Mouse (Mus musculus): ENCODE results near the gene Olfr767. TPM values are rescaled to one million over a fixed set of nuclear protein-coding genes. Genes with fewer than 3 reads are reported as not detected.
"Not testable (repeated sequence)": the region's sequence is repeated elsewhere in the genome, so short reads cannot be mapped to it uniquely, and the experiment has no call there.

Olfr767 gene
- 0.04 TPM in 1 of 2 replicates, not detected in the other for polyA plus RNA-seq (2015; fragmentation: Nextera tagmentation; extraction: Ambion mirVana)

DNA sequence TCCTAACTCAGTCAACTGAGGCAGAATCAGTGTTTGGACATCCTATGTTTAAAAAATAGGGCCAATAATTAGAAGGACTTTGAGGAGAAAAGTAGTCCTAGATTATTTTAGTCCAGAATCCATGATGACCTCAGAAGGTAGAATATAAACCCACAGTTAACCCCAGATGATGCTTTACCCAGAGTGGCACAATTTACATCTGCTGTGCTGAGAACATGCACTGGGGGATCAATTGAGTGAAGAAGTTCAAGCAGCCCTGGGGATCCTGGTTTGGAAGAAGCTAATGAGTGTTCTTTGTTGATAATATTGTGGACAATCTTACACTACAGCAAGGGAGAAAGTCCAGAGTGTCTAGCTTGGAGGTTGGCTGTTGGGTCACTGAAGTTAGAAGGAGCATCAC is at the start of gene Olfr767:
Gene Olfr767, minus strand, starts transcription at position 101 of the 400 bp plus-strand sequence.
- ATAC-seq (ENCODE audit: low FRiP score, low read depth); H3K9ac ChIP-seq; H3K36me3 ChIP-seq; H3K27me3 ChIP-seq; H3K4me1 ChIP-seq; H3K9me3 ChIP-seq; H3K27ac ChIP-seq; H3K4me3 ChIP-seq; H3K4me2 ChIP-seq (replicated peaks): not testable (repeated sequence)

DNA sequence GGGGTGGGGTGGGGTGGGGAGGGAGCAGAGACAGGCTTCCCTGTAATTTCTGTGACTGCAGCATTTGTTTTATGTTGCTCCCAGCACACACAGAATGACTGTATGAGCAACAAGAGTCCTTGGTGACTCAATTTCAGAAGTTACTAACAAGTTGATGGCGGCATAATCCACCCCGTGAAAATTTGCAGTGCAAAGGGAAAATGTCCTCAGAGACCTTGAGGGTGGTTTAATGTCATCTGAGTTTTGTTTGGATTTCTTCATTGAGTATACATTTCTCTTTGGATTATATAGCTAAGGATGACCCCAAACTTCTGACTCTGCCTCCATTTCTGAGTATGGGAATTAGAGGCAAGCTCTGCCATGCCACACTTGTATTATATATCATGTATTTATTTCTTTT is 35.1 kb upstream of the Olfr767 start, which contains the start of gene Olfr769:
Gene Olfr769, minus strand, starts transcription at position 101 of the 400 bp plus-strand sequence.
- 83% methylated on average over 2 of the region's 2 CpGs for WGBS
- no peak for ATAC-seq (ENCODE audit: low FRiP score, low read depth)

DNA sequence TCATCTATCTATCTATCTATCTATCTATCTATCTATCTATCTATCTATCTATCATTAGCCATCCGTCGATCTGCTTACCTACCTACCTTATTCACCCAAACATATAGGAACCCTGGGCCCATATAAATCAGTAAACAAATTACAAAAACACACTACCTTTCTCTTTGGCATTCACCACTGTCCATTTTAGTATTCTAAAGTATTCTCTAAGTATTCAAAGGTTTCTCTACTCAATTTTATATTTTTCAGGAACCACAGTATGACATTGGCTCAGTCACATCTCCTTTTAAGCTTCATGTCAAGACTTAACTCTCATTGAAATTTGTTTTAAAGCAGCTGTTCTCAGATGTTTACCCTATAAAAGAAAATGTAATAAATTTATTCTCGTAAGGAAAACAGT is 32.4 kb upstream of the Olfr767 start:
- Histone ChIP-seq H3K9ac (no peak overlapping the region), H3K4me2 (replicated peaks) (no peak overlapping the region), H3K27me3 (no peaks in the 10 kb centered on the region), H3K9me3 (no peaks in the 10 kb centered on the region), H3K4me3 (no peak overlapping the region), H3K4me1 (no peaks in the 10 kb centered on the region), H3K36me3 (no peaks in the 10 kb centered on the region), H3K27ac (no peak overlapping the region)
- WGBS = 92% methylated on average over 3 of the region's 3 CpGs
- ATAC-seq (ENCODE audit: low FRiP score, low read depth) = no peak

More for the DNA sequence above, 35.1 kb upstream of the Olfr767 start, which contains the start of gene Olfr769:
- no peak within 1 kb of the TSS for H3K27ac ChIP-seq
- no peaks in the 10 kb centered on the region for H3K9me3 ChIP-seq
- H3K36me3 ChIP-seq = no peaks in the 10 kb centered on the region
- H3K4me1 ChIP-seq = no peaks in the 10 kb centered on the region
- no peaks in the 10 kb centered on the region for H3K27me3 ChIP-seq
- H3K4me2 ChIP-seq (replicated peaks) = no peak within 1 kb of the TSS
- H3K9ac ChIP-seq = no peak within 1 kb of the TSS
- H3K4me3 ChIP-seq = no peak within 1 kb of the TSS

DNA sequence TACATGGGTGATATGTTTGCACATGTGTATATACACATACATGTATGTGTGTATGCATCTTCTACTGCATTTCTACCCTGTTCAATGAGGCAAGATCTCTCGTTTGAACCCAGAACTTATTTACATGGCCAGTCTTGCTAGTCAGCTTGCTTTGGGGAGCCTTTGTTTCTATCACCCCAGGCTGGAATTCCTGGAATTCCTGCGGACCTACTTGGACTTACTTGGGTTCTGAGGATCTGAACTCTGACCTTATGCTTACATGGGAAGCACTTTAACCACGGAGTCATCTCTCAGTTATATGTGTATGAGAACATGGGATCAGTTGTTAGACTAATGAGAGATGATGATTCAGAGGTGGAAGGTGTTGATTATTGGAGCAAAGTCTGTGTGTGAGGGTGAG is 18.5 kb upstream of the Olfr767 start:
- H3K36me3 ChIP-seq = no peaks in the 10 kb centered on the region

GRCm38 (mm10) chr10:129099275-129099674 is 16.6 kb upstream of the Olfr767 start, which contains the start of gene Olfr768:
Olfr768 (minus strand) TSS chr10:129099375.
- no peak within 1 kb of the TSS for H3K4me2 ChIP-seq (replicated peaks)
- no peak within 1 kb of the TSS for H3K27ac ChIP-seq
- H3K4me3 ChIP-seq = no peak within 1 kb of the TSS
- no peak within 1 kb of the TSS for H3K9ac ChIP-seq
- no peak for ATAC-seq (ENCODE audit: low FRiP score, low read depth)
- no peaks in the 10 kb centered on the region for H3K4me1 ChIP-seq
- no peaks in the 10 kb centered on the region for H3K36me3 ChIP-seq
- 81% methylated on average over 1 of the region's 1 CpGs for WGBS
- no peaks in the 10 kb centered on the region for H3K27me3 ChIP-seq
- H3K9me3 ChIP-seq = no peaks in the 10 kb centered on the region

More for the DNA sequence above, 18.5 kb upstream of the Olfr767 start:
- H3K27me3 ChIP-seq = no peaks in the 10 kb centered on the region
- H3K9me3 ChIP-seq = no peaks in the 10 kb centered on the region
- no peak overlapping the region for H3K9ac ChIP-seq
- no peak overlapping the region for H3K4me2 ChIP-seq (replicated peaks)
- H3K4me3 ChIP-seq = no peak overlapping the region
- no peak for ATAC-seq (ENCODE audit: low FRiP score, low read depth)
- H3K27ac ChIP-seq = no peak overlapping the region
- H3K4me1 ChIP-seq = no peaks in the 10 kb centered on the region
- 42% methylated on average over 3 of the region's 3 CpGs for WGBS

GRCm38 (mm10) chr10:129068877-129069276 is 13.8 kb downstream of the Olfr767 start, which contains the start of gene Olfr766-ps1:
Olfr766-ps1 (minus strand) TSS chr10:129068977.
- no peaks in the 10 kb centered on the region for H3K9me3 ChIP-seq
- H3K27ac ChIP-seq = no peak within 1 kb of the TSS
- H3K4me3 ChIP-seq = no peak within 1 kb of the TSS
- no peaks in the 10 kb centered on the region for H3K27me3 ChIP-seq
- H3K4me1 ChIP-seq = no peaks in the 10 kb centered on the region
- ATAC-seq (ENCODE audit: low FRiP score, low read depth) = no peak
- no peaks in the 10 kb centered on the region for H3K36me3 ChIP-seq
- H3K4me2 ChIP-seq (replicated peaks) = no peak within 1 kb of the TSS
- 84% methylated on average over 2 of the region's 2 CpGs for WGBS
- no peak within 1 kb of the TSS for H3K9ac ChIP-seq

GRCm38 (mm10) chr10:129049898-129050297 is 32.8 kb downstream of the Olfr767 start, which contains the start of gene Olfr765:
Olfr765 (minus strand) TSS chr10:129049998.
- not testable (repeated sequence) for H3K36me3 ChIP-seq; H3K4me3 ChIP-seq; H3K9me3 ChIP-seq; H3K9ac ChIP-seq; H3K4me1 ChIP-seq; H3K27me3 ChIP-seq; H3K4me2 ChIP-seq (replicated peaks); ATAC-seq (ENCODE audit: low FRiP score, low read depth); H3K27ac ChIP-seq

GRCm38 (mm10) chr10:129039796-129040195 is 42.9 kb downstream of the Olfr767 start, which contains the start of gene Olfr764-ps1:
Olfr764-ps1 (minus strand) TSS chr10:129039896.
- no peaks in the 10 kb centered on the region for H3K36me3 ChIP-seq
- no peaks in the 10 kb centered on the region for H3K4me1 ChIP-seq
- H3K9ac ChIP-seq = no peak within 1 kb of the TSS
- H3K9me3 ChIP-seq = no peaks in the 10 kb centered on the region
- H3K27ac ChIP-seq = no peak within 1 kb of the TSS
- ATAC-seq (ENCODE audit: low FRiP score, low read depth) = no peak
- no peak within 1 kb of the TSS for H3K4me2 ChIP-seq (replicated peaks)
- 77% methylated on average over 3 of the region's 3 CpGs for WGBS
- no peak within 1 kb of the TSS for H3K4me3 ChIP-seq
- H3K27me3 ChIP-seq = no peaks in the 10 kb centered on the region

DNA sequence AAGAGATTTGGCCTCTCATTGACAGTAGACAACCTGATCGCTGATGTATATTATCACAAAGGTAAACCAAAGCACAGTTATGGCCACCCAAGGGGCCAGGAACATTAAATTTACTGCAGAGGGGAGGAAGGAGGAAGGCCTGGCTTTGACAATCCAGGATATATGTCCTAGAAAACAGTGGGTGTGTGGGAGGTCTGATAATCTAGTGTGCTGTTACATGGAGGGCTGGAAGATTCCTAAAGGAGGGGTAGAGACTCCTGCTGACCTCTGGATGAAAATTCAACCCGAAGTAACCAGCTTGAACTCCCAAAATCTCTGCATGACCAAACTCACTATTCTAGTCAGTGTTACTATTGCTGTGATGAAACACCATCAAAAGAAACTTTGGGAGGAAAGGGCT is 54.4 kb downstream of the Olfr767 start:
- 72% methylated on average over 2 of the region's 2 CpGs for WGBS

GRCm38 (mm10) chr10:129026018-129026662 is 56.6 kb downstream of the Olfr767 start:
- WGBS = 55% methylated on average over 3 of the region's 3 CpGs
- no peaks in the 10 kb centered on the region for H3K27me3 ChIP-seq
- no peak overlapping the region for H3K4me2 ChIP-seq (replicated peaks)
- no peaks in the 10 kb centered on the region for H3K9me3 ChIP-seq
- peak; percentile 54; the same call in 1 of the 2 replicates for ATAC-seq (ENCODE audit: low FRiP score, low read depth)
- no peaks in the 10 kb centered on the region for H3K36me3 ChIP-seq
- H3K4me1 ChIP-seq = no peaks in the 10 kb centered on the region
- H3K9ac ChIP-seq = no peak overlapping the region
- no peak overlapping the region for H3K4me3 ChIP-seq
- no peak overlapping the region for H3K27ac ChIP-seq

More for the DNA sequence above, 54.4 kb downstream of the Olfr767 start:
- no peak for ATAC-seq (ENCODE audit: low FRiP score, low read depth)
- Histone ChIP-seq H3K9ac (no peak overlapping the region), H3K9me3 (no peaks in the 10 kb centered on the region), H3K4me3 (no peak overlapping the region), H3K27ac (no peak overlapping the region), H3K4me1 (no peaks in the 10 kb centered on the region), H3K36me3 (no peaks in the 10 kb centered on the region), H3K27me3 (no peaks in the 10 kb centered on the region), H3K4me2 (replicated peaks) (no peak overlapping the region)

Data from limb, embryonic 13.5 days (tissue).